Mouse (Mus musculus) B cell, adult 2 months (primary cell): ENCODE measurements around the gene Olfr826.
"Not testable (repeated sequence)": the region's sequence is repeated elsewhere in the genome, so short reads cannot be mapped to it uniquely, and the experiment has no call there.

Experiments used
- DNase-seq, 2 experiments: peaks; one replicate each; pipeline ENCODE4 v3.0.0; 2022

The Olfr826 gene

DNA sequence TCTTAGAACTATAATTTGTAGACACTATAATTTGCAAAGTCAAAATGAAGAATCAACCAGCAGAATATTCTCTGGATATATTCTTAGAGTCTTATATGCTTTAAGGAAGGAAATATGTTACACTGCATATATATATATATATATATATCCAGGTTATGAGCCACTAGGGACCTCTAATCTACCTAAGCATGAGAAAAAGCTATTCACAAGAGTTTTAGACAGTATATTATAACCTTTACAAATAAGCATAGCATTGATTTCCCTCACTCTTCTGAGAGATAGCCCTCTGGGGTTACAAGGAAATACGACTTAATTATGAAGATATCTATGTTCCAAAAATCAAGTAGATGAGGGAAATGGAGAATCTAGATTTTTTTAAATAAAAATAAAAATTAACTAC, at the start of gene Olfr826:
Gene Olfr826 (minus strand): TSS at position 101 of the 400 bp plus-strand sequence.
- DNase-seq = no peak

DNA sequence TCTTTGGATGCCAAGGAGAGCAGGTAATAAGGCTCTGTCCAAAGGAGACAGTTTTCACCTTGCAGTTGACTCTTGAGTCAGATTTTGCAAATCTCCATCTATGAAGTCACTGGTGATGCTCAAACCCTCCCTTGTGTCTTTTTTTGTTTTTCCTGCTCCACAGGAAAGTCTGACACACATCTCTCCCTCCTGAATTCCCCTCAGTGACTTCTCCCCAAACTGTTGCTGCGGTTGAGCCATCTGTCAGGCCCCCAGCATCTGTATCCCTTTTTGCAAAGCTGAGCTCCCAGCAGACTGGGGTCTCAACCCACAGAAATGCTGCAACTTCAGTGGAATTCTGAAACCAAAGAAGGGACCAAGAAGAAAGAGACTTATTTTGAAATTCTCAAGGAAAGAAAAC, 48.1 kb upstream of the Olfr826 start:
- DNase-seq = no peak

DNA sequence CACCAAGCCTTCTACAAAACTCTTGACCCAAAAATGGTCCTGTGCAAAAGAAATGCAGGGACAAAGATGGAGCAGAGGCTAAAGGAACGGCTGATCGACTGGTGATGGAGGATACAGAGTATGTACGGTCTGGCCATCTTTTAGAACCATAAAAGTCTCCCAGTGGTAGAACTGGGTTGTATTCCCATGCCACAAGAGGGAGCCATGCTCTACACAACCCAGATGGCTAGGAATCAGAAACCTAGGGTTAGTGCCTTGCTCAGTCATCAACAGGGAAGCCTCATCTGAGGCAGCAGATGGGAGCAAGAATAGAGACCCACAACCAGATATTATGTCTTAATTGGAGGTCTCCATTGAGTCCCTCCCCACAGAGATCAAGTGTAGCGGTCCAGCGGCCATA, 45.6 kb upstream of the Olfr826 start:
- DNase-seq = no peak

GRCm38 (mm10) chr10:130228246-130228645, 44.3 kb upstream of the Olfr826 start:
- DNase-seq = peak; percentile 63

GRCm38 (mm10) chr10:130225034-130225433, 41.0 kb upstream of the Olfr826 start:
- no peak for DNase-seq

DNA sequence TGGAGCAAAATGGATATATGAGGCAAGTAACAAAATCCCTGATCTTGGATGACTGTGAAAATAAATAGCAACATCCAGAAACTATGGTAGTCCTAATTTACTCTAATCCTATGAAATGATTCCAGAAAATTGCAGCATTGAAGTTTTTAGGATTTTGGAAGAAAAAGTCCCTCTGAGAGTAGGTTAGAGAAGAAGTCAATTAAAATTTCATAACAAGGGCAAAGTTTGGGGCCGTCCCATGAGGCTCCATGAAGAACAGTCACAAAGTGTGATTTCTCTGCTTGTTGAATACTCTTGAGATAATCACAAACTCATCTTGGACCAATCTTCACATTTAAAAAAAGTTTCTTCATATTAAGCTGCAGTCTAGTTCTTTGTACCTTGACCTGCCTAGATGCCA, 30.3 kb upstream of the Olfr826 start, which contains the start of gene Olfr827:
Gene Olfr827 (minus strand): TSS at position 101 of the 400 bp plus-strand sequence.
- no peak for DNase-seq

- DNase-seq = no peak
Measured at GRCm38 (mm10) chr10:130166666-130167065, 17.3 kb downstream of the Olfr826 start, which contains the start of gene Olfr825. Gene Olfr825, minus strand, starts transcription at chr10:130166766.

DNA sequence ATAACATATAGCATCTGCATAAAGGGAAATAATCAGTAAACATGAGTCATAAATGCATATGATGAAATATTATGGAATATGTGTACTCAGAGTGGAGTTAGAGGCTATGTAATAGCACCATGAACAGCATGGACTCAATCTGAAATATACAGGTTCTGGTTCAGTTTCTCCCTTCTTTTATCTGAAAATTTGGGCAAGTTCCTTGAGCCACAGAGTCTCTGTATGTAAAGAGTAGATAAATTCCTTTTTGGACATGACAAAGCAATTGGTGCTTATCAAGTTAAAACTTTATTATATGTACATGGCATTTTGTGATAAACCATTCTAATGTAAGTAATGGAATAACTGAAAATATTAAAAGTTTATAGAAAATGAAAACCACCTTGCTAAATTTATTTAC, 18.8 kb downstream of the Olfr826 start:
- no peak for DNase-seq

DNA sequence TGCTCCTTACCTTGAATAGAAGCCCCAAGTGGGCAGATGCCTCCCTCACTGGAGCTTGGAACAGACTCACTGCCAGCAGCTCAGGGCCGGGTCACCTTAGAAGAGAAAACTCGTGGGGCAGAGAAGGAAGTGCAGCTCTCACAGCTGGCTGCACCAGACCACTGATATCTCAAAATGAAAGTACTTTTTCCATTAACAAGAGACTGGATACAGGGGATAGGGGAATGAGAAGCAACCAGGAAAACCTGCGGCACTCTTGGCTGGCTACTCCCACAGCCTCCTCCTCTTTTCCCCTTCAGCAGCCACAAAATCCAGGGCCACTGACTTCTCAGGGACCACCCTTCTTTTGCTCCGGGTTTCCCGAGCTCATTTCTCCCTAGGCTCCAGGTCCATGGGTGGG, 39.9 kb downstream of the Olfr826 start:
- DNase-seq = no peak

DNA sequence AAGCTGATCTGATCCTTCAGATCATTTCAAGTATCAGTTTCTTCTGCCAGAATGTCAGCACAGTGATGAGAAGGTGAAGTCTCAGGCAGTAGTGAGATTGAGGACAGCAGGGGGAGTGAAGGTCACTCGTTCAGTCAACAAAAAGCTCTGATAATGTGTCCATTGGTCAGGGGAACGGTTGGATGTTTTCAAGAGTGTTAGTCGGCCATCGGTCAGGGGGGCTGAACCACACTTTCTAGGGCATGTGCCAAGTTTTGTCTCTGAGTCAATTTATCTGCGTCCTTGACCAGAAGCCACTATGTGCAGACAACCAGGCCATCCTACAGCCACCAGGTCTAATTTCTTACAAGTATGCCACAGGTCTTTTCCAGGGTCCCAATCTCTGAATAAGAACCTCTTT, 41.5 kb downstream of the Olfr826 start:
- DNase-seq = not testable (repeated sequence)

DNA sequence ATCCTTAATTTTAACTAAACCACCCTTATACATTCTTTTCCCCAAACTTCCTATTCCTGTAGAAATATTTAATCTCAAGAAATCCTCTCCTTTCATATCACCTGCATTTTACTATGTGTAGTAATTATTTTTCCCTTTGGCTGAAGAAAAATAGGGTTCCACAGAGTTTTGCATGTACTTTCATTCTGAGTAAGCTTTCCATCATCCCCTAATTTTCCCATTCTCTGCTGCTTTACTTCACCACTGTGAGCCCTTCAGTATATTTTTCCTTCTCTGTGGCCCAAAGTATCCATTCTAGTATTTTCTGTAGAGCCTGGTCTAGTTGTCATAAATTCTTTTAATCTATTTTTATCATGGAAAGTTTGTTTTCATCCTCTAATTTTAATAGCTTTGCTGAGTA, 49.2 kb downstream of the Olfr826 start:
- no peak for DNase-seq

- DNase-seq = not testable (repeated sequence)
Measured at GRCm38 (mm10) chr10:130129900-130130299, 54.1 kb downstream of the Olfr826 start, which contains the start of gene Olfr824. Gene Olfr824, minus strand, starts transcription at chr10:130130000.
